Mouse (Mus musculus) common myeloid progenitor, adult 5-6 weeks (primary cell): ENCODE measurements at regions not wholly inside any gene's neighbourhood (a gene's known extent, or its start where the extent isn't known, plus 50 kb on each side); places are given as distances from the start of the nearest gene placed in this dataset.

Experiments used
- ATAC-seq: replicated peaks from 2 replicates; pipeline ENCODE4 v1.8.0; 2016; ENCODE audit warnings: low read depth, mild to moderate bottlenecking, moderate TSS enrichment, inconsistent platforms; ENCODE audit not compliant: poor library complexity, severe bottlenecking

DNA sequence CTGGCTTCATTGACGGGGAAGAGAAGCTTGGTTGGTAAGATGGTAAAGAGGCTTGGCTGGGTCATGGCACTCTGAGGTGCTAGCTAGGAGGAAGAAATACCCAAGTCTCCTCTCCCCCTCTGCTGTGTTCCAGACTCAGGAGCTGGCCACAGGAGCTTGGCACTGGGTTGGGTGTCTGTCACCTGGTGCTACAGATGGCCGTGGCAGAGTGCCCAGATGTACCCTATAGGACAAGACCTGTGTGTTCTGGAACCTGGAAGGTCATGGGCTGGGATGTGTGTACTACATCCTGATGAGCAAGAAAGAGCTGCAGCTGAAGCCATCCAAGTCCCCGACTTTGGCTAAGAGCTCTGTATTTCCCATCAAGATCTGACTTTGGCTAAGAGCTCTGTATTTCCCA, 72.4 kb downstream of the Nupl2 start:
- no peak for ATAC-seq

DNA sequence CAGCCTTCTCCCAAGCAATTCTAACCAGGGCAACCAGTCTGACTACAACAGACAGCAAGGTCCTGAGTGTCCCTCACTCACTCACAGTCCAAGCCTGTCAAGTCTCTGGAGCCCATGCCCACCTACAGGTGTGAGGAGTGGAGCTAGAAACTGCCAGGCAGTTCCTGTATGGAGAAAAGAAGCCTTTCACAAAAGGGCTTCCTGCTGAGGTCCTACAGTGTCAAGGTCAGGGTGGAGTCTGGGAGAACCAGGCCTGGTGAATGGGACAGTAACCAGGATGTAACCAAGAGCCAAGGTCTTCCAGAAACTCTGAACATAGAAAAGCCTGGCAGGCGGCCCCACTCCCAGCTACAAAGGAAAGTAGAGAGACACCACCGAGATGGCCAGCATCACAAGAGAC, 74.2 kb downstream of the Nupl2 start:
- ATAC-seq: no peak

DNA sequence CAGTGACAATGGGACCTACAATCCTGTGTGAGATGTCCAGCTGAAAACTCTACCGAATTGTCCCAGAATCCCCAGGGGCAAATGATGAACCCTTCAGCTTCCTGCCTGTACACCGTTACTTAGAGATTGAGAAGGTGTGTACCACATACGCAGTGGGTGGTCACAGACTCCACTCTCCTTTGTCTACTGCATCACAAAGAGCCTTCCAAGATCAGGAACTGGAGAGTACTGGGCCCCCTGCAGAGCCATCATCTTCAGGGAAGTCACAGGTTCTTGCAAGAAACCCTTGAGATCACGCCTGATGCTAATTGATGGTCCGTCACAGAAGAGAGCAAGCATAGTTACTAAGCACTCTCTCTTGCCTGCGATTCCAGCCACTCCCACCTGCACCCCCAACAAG, 79.4 kb downstream of the Nupl2 start:
- no peak for ATAC-seq

DNA sequence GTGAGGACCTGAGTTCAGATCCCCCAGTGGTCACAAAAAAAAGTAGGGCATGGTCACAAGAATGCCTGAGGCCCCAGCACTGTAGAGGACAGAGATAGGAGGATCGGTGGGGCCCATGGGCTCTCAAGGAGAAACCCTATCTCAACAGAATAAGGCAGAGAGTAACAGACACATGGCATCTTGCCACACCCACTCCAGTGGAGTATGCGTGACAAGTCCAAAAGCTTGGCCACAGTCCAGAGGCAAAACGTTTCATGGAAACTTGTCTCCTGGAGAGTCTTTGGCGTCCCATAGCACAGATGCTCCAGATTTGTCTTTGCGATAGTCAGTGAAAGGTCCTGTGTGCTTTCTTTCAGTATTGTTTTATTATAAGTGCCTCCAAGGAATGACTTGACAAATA, 90.7 kb downstream of the Nupl2 start:
- ATAC-seq: no peak

DNA sequence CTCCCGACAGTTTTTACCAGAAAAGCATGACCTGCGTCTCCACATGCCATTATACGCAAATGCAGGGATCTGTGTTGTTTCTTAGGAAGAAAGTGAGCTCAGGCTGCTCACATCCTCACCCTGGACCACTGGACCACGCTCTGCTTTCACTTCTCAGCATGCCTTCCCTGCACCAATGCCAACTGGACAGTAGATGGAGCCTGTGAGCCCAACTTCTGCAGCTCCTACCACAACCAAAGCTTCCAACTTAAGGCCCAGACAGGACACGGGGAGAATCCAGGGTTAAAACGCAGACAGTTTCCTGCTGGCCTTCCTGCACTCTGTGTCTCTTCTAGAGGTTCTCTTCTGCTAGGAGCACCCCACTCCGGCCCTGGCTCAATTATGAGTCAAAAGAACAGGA, 90.3 kb downstream of the Kcnh2 start:
- peak; percentile 96 for ATAC-seq

DNA sequence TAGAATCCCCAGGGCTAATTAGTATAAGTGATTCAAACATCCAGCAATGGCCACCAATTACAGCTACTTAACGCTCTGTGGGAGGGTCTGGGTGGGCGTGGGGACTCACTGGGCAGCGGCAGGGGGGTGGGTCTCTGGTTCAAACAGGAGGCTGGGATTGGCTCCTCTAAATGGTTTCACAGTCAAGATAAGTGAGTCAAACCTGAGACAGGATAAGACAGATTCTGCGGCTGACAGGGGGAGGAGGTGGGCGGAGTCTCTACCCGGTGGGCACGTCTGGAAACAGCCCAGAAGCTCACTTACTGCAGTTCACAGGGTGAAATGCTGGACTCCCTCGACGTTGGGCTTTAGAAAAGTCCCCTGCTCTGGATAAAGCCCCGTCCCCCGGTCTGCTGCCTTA, 89.3 kb downstream of the Kcnh2 start:
- ATAC-seq: no peak

DNA sequence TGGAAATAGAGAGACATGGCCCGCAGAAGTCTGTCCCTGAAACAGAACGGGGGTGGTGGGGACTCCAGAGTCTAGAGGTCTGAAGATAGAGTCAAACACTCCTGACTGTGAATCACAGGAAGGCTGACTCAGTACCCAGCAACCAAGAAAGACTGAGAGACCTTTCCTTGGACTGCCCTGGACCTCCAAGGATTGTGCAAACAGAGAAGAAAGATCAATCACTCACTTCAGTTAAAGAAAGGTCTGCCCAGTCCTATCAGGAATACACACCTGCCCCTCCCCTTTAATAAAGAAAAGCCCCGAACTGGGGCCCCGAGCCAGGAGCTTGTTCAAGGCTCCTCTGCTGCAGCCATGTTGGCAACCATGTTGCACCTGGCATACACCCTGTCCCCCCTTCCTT, 87.3 kb downstream of the Kcnh2 start:
- ATAC-seq: no peak

DNA sequence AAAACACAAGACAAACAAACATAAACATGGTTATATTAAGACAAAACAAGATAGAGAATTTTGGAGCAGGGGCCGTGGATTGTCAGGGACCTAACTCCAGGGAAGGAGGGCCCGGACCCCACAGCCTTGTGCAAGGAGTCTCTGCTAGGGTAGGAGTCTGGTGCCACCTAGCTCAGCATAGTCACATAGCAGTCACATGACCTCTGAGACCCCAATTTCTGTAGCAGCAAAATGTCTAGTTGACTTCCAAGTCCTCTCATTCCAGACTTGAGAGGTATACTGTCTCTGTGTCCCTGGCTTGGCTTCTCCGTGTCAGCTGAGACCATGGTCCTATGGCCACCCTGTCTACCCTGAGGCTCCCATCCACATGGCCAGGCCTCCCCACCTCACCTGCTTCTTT, 86.0 kb downstream of the Kcnh2 start:
- ATAC-seq: no peak

DNA sequence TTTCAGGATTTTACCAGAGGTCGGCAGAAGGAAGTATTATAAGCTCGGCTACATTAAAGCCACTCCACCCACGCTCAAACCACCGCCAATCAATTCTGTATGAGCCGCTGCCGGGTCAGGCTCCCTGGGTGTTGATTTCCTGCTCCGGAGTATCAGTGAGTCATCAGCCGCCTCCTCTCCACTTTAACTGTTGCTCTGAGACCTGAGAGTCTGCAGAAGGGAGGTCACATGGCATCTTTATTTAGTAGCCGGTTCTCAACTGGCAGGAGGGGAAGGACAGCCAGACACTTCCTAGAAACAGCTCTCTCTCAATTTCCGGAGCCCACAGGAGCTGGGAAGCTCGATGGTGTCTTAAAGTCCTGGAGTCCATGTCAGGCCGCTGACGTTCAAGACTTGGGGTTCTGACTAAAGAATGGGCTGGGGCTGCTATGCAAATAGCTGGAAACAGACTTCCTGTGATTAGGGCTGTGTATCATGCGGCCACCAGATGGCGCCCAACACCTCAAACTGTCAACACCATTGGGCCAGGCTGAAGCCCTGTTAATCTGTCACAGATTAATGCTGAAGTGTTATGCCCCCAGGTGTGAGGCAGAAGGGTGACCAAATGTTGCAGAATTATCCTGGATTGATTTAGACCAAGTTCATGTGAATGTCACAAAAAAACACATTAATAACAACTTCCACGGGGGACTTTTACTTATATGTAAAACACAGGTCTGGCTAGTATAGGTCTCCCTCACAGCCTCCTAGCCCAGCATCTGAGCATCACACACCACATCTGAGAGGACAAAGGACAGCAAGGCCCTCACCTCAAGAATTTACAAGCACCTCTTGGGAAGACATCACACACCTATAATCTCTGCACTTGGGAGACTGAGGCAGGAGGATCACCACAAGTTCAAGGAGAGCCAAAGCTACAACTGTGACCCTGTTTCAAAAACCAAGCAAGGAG, 84.8 kb downstream of the Kcnh2 start:
- ATAC-seq: peak; percentile 91
